Comparison of ENCODE assay signal across 11 mouse cellular contexts in the genomic region with DNA sequence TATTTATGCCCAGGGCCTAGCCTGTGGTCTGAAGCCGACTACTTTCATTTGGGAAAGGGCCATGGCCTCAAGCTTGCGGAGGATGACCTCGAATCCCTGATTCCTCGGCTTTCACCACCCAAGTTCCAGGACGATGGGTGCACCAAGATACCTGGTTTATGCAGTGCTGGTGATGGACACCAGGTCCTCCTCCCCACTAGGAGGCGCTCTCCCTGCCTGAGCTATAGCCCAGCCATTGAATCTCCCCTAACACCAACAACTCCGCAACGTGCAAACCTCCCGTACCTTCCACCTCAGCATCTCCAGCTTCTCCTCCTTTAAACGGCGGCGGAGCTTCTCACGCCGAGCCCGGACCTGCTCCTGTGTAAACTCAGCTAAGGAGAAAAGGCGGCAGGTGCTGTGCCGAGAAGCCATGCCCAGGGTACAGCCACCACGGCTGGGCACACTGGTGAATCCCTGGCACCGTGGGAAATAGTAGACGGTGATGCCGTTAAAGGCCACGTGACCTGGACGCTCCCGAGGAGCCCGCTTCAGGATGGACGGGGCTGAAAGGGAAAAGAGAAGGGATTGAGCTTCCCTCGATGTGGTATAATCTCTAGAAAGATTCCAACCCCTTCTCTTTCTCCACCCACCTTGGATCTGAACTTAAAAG. TPM values are rescaled to one million over a fixed set of nuclear protein-coding genes. Genes with fewer than 3 reads are reported as not detected.
DNase-seq lines count a peak whose midpoint lies in the region; ATAC-seq and TF ChIP-seq lines count a peak whose summit lies in the region.
"Had no signal": no experiment of that assay in that cellular context is flagged by ENCODE, and none has a peak within 500 bp of the region (broad histone marks: within the 10 kb centered on the region; RNA-seq: fewer than 3 reads in every experiment).

No protein-coding gene starts in this region.

- 93% methylated on average over 27 of the region's 27 CpGs for WGBS in forebrain, postnatal 0 days
- 92% methylated on average over 27 of the region's 27 CpGs for WGBS in forebrain, embryonic 15.5 days
- 92% methylated on average over 27 of the region's 27 CpGs for WGBS in lung, embryonic 14.5 days

- ATAC-seq in forebrain, postnatal 0 days, result no peak
- no peak for ATAC-seq in forebrain, embryonic 15.5 days (replicated peaks)
- ATAC-seq in lung, embryonic 14.5 days (ENCODE audit: insufficient read depth), result no peak

- H3K36me3 ChIP-seq in forebrain, postnatal 0 days (ENCODE audit: insufficient read depth), result no peaks in the 10 kb centered on the region
- H3K36me3 ChIP-seq in forebrain, embryonic 15.5 days, result no peaks in the 10 kb centered on the region
- H3K36me3 ChIP-seq in lung, embryonic 14.5 days (ENCODE audit: insufficient read depth), result peaks cover 41% of the 10 kb centered on the region

- no peaks in the 10 kb centered on the region for H3K9me3 ChIP-seq in forebrain, postnatal 0 days (ENCODE audit: low read length)
- no peaks in the 10 kb centered on the region for H3K9me3 ChIP-seq in forebrain, embryonic 15.5 days
- no peaks in the 10 kb centered on the region for H3K9me3 ChIP-seq in lung, embryonic 14.5 days (ENCODE audit: low read depth, low read length)
- H3K9me3 ChIP-seq: megakaryocyte, embryonic 14.5 days had no signal

- no peaks in the 10 kb centered on the region for H3K27me3 ChIP-seq in forebrain, postnatal 0 days (ENCODE audit: insufficient read depth, low read length)
- H3K27me3 ChIP-seq in forebrain, embryonic 15.5 days, result no peaks in the 10 kb centered on the region
- no peaks in the 10 kb centered on the region for H3K27me3 ChIP-seq in lung, embryonic 14.5 days (ENCODE audit: insufficient read depth, low read length)
- H3K27me3 ChIP-seq: megakaryocyte, embryonic 14.5 days had no signal

- peaks cover 11% of the 10 kb centered on the region for H3K4me1 ChIP-seq in forebrain, postnatal 0 days (ENCODE audit: insufficient read depth)
- H3K4me1 ChIP-seq in forebrain, embryonic 15.5 days, result peaks cover 49% of the 10 kb centered on the region
- H3K4me1 ChIP-seq in lung, embryonic 14.5 days (ENCODE audit: insufficient read depth), result peaks cover 33% of the 10 kb centered on the region
- peaks cover 27% of the 10 kb centered on the region for H3K4me1 ChIP-seq in bone marrow macrophage, adult 2 months (ENCODE audit: control insufficient read depth, insufficient read depth, low read length)

- no peak overlapping the region for H3K4me3 ChIP-seq in forebrain, postnatal 0 days (ENCODE audit: low read depth, low read length)
- H3K4me3 ChIP-seq in forebrain, embryonic 15.5 days, result no peak overlapping the region
- H3K4me3 ChIP-seq in lung, embryonic 14.5 days (ENCODE audit: low read depth, low read length), result no peak overlapping the region
- no peak overlapping the region for H3K4me3 ChIP-seq in bone marrow macrophage, adult 2 months (ENCODE audit: insufficient read depth, low read length)
- H3K4me3 ChIP-seq: megakaryocyte, embryonic 14.5 days had no signal

- no peak overlapping the region for H3K27ac ChIP-seq in forebrain, postnatal 0 days (ENCODE audit: low read depth, low read length)
- no peak overlapping the region for H3K27ac ChIP-seq in forebrain, embryonic 15.5 days (replicated peaks)
- no peak overlapping the region for H3K27ac ChIP-seq in lung, embryonic 14.5 days (ENCODE audit: low read depth)
- H3K27ac ChIP-seq in bone marrow macrophage, adult 2 months (ENCODE audit: insufficient read depth, low read depth, low read length), result no peak overlapping the region

- TF ChIP-seq CTCF in forebrain, postnatal 0 days (IDR thresholded peaks at IDR 0.05; ENCODE audit: low read depth), result peak; percentile 52
- peak; percentile 63 for TF ChIP-seq CTCF in lung, embryonic 14.5 days (IDR thresholded peaks at IDR 0.05; ENCODE audit: low read depth)
- TF ChIP-seq CTCF in bone marrow macrophage, adult 2 months (IDR thresholded peaks at IDR 0.05; ENCODE audit: low read depth, low read length), result peak; percentile 62

- TF ChIP-seq POLR2A in bone marrow macrophage, adult 2 months (IDR thresholded peaks at IDR 0.05; ENCODE audit: borderline replicate concordance, low read depth, low read length), result no peak

- DNase-seq in forebrain, postnatal 0 days, result no peak
- DNase-seq in lung, embryonic 14.5 days, result no peak
- no peak for DNase-seq in lung, postnatal 10 days
- peak; percentile 60 for DNase-seq in thymus, postnatal 14 days
- no peak for DNase-seq in frontal cortex, postnatal 25 days (ENCODE audit: low spot score in 2 of 2)
- DNase-seq in kidney, postnatal 14 days, result no peak
- DNase-seq: embryo, embryonic 11 days; heart, postnatal 36 days had no signal

- H3K9ac ChIP-seq in forebrain, postnatal 0 days, result no peak overlapping the region
- H3K9ac ChIP-seq in forebrain, embryonic 15.5 days (replicated peaks), result no peak overlapping the region
- no peak overlapping the region for H3K9ac ChIP-seq in lung, embryonic 14.5 days

- no peak overlapping the region for H3K4me2 ChIP-seq in forebrain, postnatal 0 days (ENCODE audit: low read depth)
- no peak overlapping the region for H3K4me2 ChIP-seq in forebrain, embryonic 15.5 days (replicated peaks)
- H3K4me2 ChIP-seq in lung, embryonic 14.5 days, result no peak overlapping the region

RNA-seq across cellular contexts. Expression of a gene that starts 10.5 kb away (rescaled TPM):
- 6.3 and 10.9 TPM in 2 replicates for total RNA-seq in forebrain, postnatal 0 days (2014; rRNA removed)
- polyA plus RNA-seq in forebrain, postnatal 0 days (2015; fragmentation: Nextera tagmentation; extraction: Ambion mirVana), result 2.2 and 2.7 TPM in 2 replicates
- 1.6 and 2.0 TPM in 2 replicates for polyA plus RNA-seq in forebrain, embryonic 15.5 days (2015; fragmentation: Nextera tagmentation; extraction: Ambion mirVana)
- 2.2 and 2.7 TPM in 2 replicates for polyA plus RNA-seq in lung, embryonic 14.5 days (2014; fragmentation: Nextera tagmentation; extraction: Ambion mirVana)
- polyA plus RNA-seq in bone marrow macrophage, adult 2 months (2012; ENCODE audit: insufficient read depth, insufficient read length, missing spikeins), result 3.0 and 4.1 TPM in 2 replicates

RNA-seq across cellular contexts. Expression of a gene that starts 36.6 kb away (rescaled TPM):
- 2.5 and 4.3 TPM in 2 replicates for total RNA-seq in forebrain, postnatal 0 days (2014; rRNA removed)
- polyA plus RNA-seq in forebrain, postnatal 0 days (2015; fragmentation: Nextera tagmentation; extraction: Ambion mirVana), result 0.45 and 0.85 TPM in 2 replicates
- polyA plus RNA-seq in forebrain, embryonic 15.5 days (2015; fragmentation: Nextera tagmentation; extraction: Ambion mirVana), result 0.57 and 0.69 TPM in 2 replicates
- polyA plus RNA-seq in lung, embryonic 14.5 days (2014; fragmentation: Nextera tagmentation; extraction: Ambion mirVana), result 0.16 and 0.28 TPM in 2 replicates
- 0.20 and 0.27 TPM in 2 replicates for polyA plus RNA-seq in bone marrow macrophage, adult 2 months (2012; ENCODE audit: insufficient read depth, insufficient read length, missing spikeins)
- total RNA-seq: heart, postnatal 36 days had no signal

RNA-seq across cellular contexts. Expression of a gene that starts 36.6 kb away (rescaled TPM):
- 15.3 and 27.9 TPM in 2 replicates for total RNA-seq in forebrain, postnatal 0 days (2014; rRNA removed)
- polyA plus RNA-seq in forebrain, postnatal 0 days (2015; fragmentation: Nextera tagmentation; extraction: Ambion mirVana), result 20.3 and 24.0 TPM in 2 replicates
- 25.5 and 26.2 TPM in 2 replicates for polyA plus RNA-seq in forebrain, embryonic 15.5 days (2015; fragmentation: Nextera tagmentation; extraction: Ambion mirVana)
- polyA plus RNA-seq in lung, embryonic 14.5 days (2014; fragmentation: Nextera tagmentation; extraction: Ambion mirVana), result 30.0 and 30.8 TPM in 2 replicates
- polyA plus RNA-seq in bone marrow macrophage, adult 2 months (2012; ENCODE audit: insufficient read depth, insufficient read length, missing spikeins), result 8.9 and 9.0 TPM in 2 replicates

RNA-seq across cellular contexts. Expression of a gene that starts 49.4 kb away (rescaled TPM):
- total RNA-seq in forebrain, postnatal 0 days (2014; rRNA removed), result not detected in 2 replicates
- not detected in 2 replicates for polyA plus RNA-seq in forebrain, postnatal 0 days (2015; fragmentation: Nextera tagmentation; extraction: Ambion mirVana)
- not detected in 2 replicates for polyA plus RNA-seq in forebrain, embryonic 15.5 days (2015; fragmentation: Nextera tagmentation; extraction: Ambion mirVana)
- polyA plus RNA-seq in lung, embryonic 14.5 days (2014; fragmentation: Nextera tagmentation; extraction: Ambion mirVana), result 0.07 and 0.87 TPM in 2 replicates
- not detected in 2 replicates for polyA plus RNA-seq in bone marrow macrophage, adult 2 months (2012; ENCODE audit: insufficient read depth, insufficient read length, missing spikeins)
